Mouse (Mus musculus) embryonic facial prominence, embryonic 11.5 days (tissue): Measurements from ENCODE around the gene Smco3. TPM values are rescaled to one million over a fixed set of nuclear protein-coding genes. Genes with fewer than 3 reads are reported as not detected.

Experiments
- ATAC-seq: fragments of 200-750 bp; cut with Nextera tagmentation; replicated peaks from 2 replicates; pipeline ENCODE4 v1.8.0; 2017; ENCODE audit warnings: low read depth; ENCODE audit not compliant: insufficient number of reproducible peaks, low FRiP score, low TSS enrichment
- DNase-seq: peaks from one replicate; pipeline ENCODE4 v3.0.0-alpha.2; 2015; ENCODE audit warnings: low spot score
- H3K27ac ChIP-seq: fragments of 300-500 bp; sonication (generic); replicated peaks from 2 replicates; pipeline ENCODE4 v1.5.1; 2014; ENCODE audit warnings: mild to moderate bottlenecking, low read depth, low read length, control low read depth
- H3K27me3 ChIP-seq: fragments of 300-500 bp; sonication (generic); 2 replicates; pipeline ENCODE4 v1.6.1; 2014; ENCODE audit warnings: mild to moderate bottlenecking, low read length, moderate library complexity, mixed read lengths; ENCODE audit not compliant: control insufficient read depth, insufficient read depth
- H3K36me3 ChIP-seq: fragments of 300-500 bp; sonication (generic); replicated peaks from 2 replicates; pipeline ENCODE4 v1.6.1; 2014; ENCODE audit warnings: low read depth, mild to moderate bottlenecking, low read length, moderate library complexity, mixed read lengths; ENCODE audit not compliant: control insufficient read depth, insufficient read depth
- H3K4me1 ChIP-seq: fragments of 300-500 bp; sonication (generic); 2 replicates; pipeline ENCODE4 v1.6.1; 2014; ENCODE audit warnings: low read length, mixed read lengths; ENCODE audit not compliant: control insufficient read depth, insufficient read depth
- H3K4me2 ChIP-seq: fragments of 300-500 bp; sonication (generic); 2 replicates; pipeline ENCODE4 v1.6.1; 2014; ENCODE audit warnings: low read depth, mild to moderate bottlenecking, control low read depth, low read length, moderate library complexity
- H3K4me3 ChIP-seq: fragments of 300-500 bp; sonication (generic); 2 replicates; pipeline ENCODE4 v1.5.1; 2014; ENCODE audit warnings: low read depth, low read length, control low read depth
- H3K9ac ChIP-seq: fragments of 300-500 bp; sonication (generic); replicated peaks from 2 replicates; pipeline ENCODE4 v1.6.1; 2014; ENCODE audit warnings: mild to moderate bottlenecking, control low read depth, low read length
- H3K9me3 ChIP-seq: fragments of 300-500 bp; sonication (generic); replicated peaks from 2 replicates; pipeline ENCODE4 v1.6.1; 2016; ENCODE audit warnings: mild to moderate bottlenecking, low read length, inconsistent platforms, mixed read lengths; ENCODE audit not compliant: control insufficient read depth
- WGBS: fragments of 180-500 bp; shearing (Covaris S2); extraction: QIAGEN DNeasy Blood & Tissue Kit; methylation state at CpG from one replicate; pipeline ENCODE4 v1.1.7; 2014; 5-methylcytosine and 5-hydroxymethylcytosine counted together
- polyA plus RNA-seq: library from polyadenylated mRNA; unstranded; fragments of >200 nt; fragmentation: Nextera tagmentation; extraction: Ambion mirVana; gene quantifications from 2 replicates; pipeline ENCODE4 v1.2.1, GENCODE M21; 2014

The Smco3 gene
- polyA plus RNA-seq, 1 experiment from 2014 or later: 0.74 TPM

DNA sequence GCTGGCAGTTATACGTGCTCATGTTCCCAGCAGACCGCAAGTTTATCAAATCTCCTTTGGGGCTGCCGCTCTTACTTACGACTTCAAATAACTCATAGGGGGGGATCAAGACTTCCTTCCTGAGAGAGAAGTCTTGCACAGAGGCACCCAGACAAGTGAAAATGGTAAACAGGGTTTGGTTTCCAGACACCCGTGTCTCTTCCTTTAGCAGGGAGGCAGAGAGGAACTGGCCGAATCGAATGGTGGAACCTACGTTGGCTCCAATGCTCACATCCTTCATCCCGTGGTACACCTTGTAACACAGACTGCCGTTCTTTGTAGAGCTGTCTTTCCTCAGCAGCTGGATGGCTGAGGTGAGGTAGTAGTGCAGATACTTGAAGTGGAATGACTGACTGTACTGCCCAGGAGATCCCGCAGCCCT, 19.1 kb upstream of the Smco3 start:
- Histone ChIP-seq H3K4me1 (peaks cover 2% of the 10 kb centered on the region; the same call in 1 of the 2 replicates), H3K27me3 (no peaks in the 10 kb centered on the region), H3K36me3 (no peaks in the 10 kb centered on the region), H3K27ac (no peak overlapping the region), H3K4me3 (no peak overlapping the region), H3K9me3 (no peaks in the 10 kb centered on the region), H3K4me2 (no peak overlapping the region), H3K9ac (no peak overlapping the region)
- DNase-seq (no peak), ATAC-seq (no peak)
- WGBS: 82% methylated on average over 11 of the region's 11 CpGs

- H3K27me3 ChIP-seq: no peaks in the 10 kb centered on the region
- H3K4me3 ChIP-seq: no peak overlapping the region
- peaks cover 2% of the 10 kb centered on the region; the same call in 1 of the 2 replicates for H3K4me1 ChIP-seq
- WGBS: 27% methylated on average over 3 of the region's 3 CpGs
- no peak overlapping the region for H3K9ac ChIP-seq
- H3K4me2 ChIP-seq: no peak overlapping the region
- no peaks in the 10 kb centered on the region for H3K9me3 ChIP-seq
- no peaks in the 10 kb centered on the region for H3K36me3 ChIP-seq
- peak; percentile 47 for DNase-seq
- ATAC-seq: no peak
- no peak overlapping the region for H3K27ac ChIP-seq
Measured at GRCm38 (mm10) chr6:136852762-136853161, 17.5 kb upstream of the Smco3 start.

DNA sequence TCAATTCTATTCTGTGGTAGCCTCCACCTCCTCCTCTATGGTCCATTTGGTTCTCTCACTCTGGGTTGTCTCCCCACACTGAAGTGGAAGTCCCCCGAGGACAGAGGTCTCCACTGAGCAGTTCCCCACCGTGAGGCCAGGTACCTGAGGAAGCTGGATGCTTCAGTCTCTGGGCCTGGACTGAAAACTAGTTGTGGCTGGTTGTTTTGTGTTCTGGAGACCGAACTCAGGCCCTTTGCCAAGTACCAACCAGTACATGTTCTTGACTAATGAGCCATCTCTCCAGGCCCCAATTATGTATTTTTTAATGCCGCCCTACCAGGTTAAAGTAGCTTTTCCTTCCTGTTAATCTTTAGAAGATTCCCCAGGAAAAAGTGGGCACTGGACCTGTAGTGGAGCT, 17.1 kb upstream of the Smco3 start:
- Histone ChIP-seq H3K27me3 (no peaks in the 10 kb centered on the region), H3K4me3 (no peak overlapping the region), H3K27ac (no peak overlapping the region), H3K4me1 (no peaks in the 10 kb centered on the region; the same call in 1 of the 2 replicates), H3K9me3 (no peaks in the 10 kb centered on the region), H3K36me3 (no peaks in the 10 kb centered on the region), H3K4me2 (no peak overlapping the region), H3K9ac (no peak overlapping the region)
- 79% methylated on average over 4 of the region's 4 CpGs for WGBS
- DNase-seq (no peak), ATAC-seq (no peak)

DNA sequence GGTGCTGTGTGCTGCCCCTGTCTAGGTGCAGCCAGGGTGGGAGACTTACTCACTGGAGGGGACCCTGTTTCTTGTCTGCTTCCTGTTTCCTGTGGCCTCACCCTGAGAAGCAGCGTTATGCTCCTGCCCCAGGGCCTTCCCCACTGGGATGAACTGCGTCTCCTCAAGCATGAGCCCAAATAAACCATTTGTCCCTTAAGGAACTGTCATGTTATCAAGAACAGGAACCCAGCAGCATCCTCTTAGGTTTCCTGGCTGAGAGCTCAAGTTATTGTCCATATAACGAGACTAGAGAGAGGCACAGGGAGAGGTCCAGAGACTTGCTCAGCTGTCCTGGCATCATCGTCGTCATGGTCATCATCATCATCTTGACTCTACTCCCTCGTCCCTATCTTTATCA, 15.0 kb upstream of the Smco3 start:
- no peak overlapping the region for H3K27ac ChIP-seq
- 70% methylated on average over 6 of the region's 6 CpGs for WGBS
- ATAC-seq: no peak
- no peaks in the 10 kb centered on the region for H3K36me3 ChIP-seq
- H3K4me2 ChIP-seq: no peak overlapping the region
- DNase-seq: no peak
- no peak overlapping the region for H3K9ac ChIP-seq
- no peaks in the 10 kb centered on the region for H3K9me3 ChIP-seq
- H3K27me3 ChIP-seq: no peaks in the 10 kb centered on the region
- H3K4me1 ChIP-seq: no peaks in the 10 kb centered on the region
- H3K4me3 ChIP-seq: no peak overlapping the region

GRCm38 (mm10) chr6:136848971-136849370, 13.7 kb upstream of the Smco3 start:
- Histone ChIP-seq H3K4me3 (no peak overlapping the region), H3K9me3 (no peaks in the 10 kb centered on the region), H3K27ac (no peak overlapping the region), H3K9ac (no peak overlapping the region), H3K4me2 (no peak overlapping the region), H3K36me3 (no peaks in the 10 kb centered on the region), H3K4me1 (no peaks in the 10 kb centered on the region), H3K27me3 (no peaks in the 10 kb centered on the region)
- WGBS: 82% methylated on average over 5 of the region's 5 CpGs
- ATAC-seq (no peak), DNase-seq (no peak)

- ATAC-seq (no peak), DNase-seq (no peak)
- Histone ChIP-seq H3K36me3 (no peaks in the 10 kb centered on the region), H3K27me3 (no peaks in the 10 kb centered on the region), H3K4me3 (no peak overlapping the region), H3K9ac (no peak overlapping the region), H3K27ac (no peak overlapping the region), H3K9me3 (no peaks in the 10 kb centered on the region), H3K4me1 (no peaks in the 10 kb centered on the region), H3K4me2 (no peak overlapping the region)
- 90% methylated on average over 8 of the region's 8 CpGs for WGBS
Measured at GRCm38 (mm10) chr6:136848399-136848798, 13.1 kb upstream of the Smco3 start.

DNA sequence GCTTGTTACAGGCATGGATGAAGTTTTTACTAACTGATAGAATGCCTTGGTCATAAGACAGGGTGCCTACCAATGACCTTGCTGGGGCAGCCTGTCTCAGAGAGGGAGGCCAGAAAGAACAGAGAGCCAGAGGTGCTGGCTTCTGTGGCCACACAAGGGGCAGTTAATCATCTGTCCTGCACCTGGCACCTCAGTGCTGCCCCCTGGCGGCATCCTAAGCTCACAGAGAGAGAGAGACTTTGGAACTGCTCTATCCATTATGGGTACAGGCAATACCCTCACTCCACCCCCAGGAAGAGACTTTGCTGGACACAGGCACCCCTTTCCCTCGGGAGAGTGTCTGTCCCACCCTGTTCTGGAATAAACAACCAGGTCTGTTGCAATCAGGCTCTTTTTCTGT, 12.5 kb upstream of the Smco3 start:
- peak; percentile 45 for DNase-seq
- no peak overlapping the region for H3K4me2 ChIP-seq
- 39% methylated on average over 2 of the region's 2 CpGs for WGBS

DNA sequence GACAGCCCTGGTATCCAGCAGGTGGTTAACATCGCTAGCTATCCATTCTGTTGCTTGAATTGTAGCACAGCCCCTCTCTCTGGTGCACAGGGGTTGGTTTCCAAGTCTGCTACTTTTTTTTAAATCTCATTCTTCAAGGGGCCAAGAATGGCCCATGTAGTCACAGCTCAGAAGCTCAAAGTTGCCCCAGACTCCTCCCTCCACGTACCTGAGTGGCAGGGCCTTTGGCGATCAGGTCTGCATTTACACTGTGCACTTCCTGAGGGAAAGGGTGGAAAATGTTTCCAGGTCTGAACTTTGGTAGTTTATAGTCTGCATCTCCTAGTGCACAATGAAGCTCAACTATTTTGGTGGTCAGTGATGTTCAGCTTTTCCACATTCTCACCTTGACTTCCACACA, 12.0 kb upstream of the Smco3 start:
- no peak for ATAC-seq
- no peaks in the 10 kb centered on the region for H3K36me3 ChIP-seq
- 88% methylated on average over 3 of the region's 3 CpGs for WGBS

More for the DNA sequence above, 12.5 kb upstream of the Smco3 start:
- Histone ChIP-seq H3K9ac (no peak overlapping the region), H3K4me3 (no peak overlapping the region), H3K27me3 (no peaks in the 10 kb centered on the region), H3K27ac (no peak overlapping the region), H3K36me3 (no peaks in the 10 kb centered on the region), H3K4me1 (no peaks in the 10 kb centered on the region), H3K9me3 (no peaks in the 10 kb centered on the region)
- ATAC-seq: no peak; the same call in 1 of the 2 replicates

More for the DNA sequence above, 12.0 kb upstream of the Smco3 start:
- H3K4me3 ChIP-seq: no peak overlapping the region
- no peak for DNase-seq
- H3K4me2 ChIP-seq: no peak overlapping the region
- H3K9me3 ChIP-seq: no peaks in the 10 kb centered on the region
- H3K27ac ChIP-seq: no peak overlapping the region
- no peaks in the 10 kb centered on the region for H3K27me3 ChIP-seq
- no peaks in the 10 kb centered on the region for H3K4me1 ChIP-seq
- H3K9ac ChIP-seq: no peak overlapping the region
